Mouse (Mus musculus) effector memory CD4-positive, alpha-beta T cell, adult 7 months (primary cell): ENCODE results near the gene Fcgr4. TPM values are rescaled to one million over a fixed set of nuclear protein-coding genes. Genes with fewer than 3 reads are reported as not detected.

Experiments
- polyA plus RNA-seq: library from polyadenylated mRNA; unstranded; fragments of 100-300 nt; shearing (Covaris generic); gene quantifications from one replicate; pipeline ENCODE4 v1.2.1, GENCODE M21; 2017

The Fcgr4 gene
- polyA plus RNA-seq: 0.71 TPM

GRCm38 (mm10) chr1:171018737-171019136 lies at the start of gene Fcgr4:
TSS of gene Fcgr4 (plus strand) at chr1:171018920.

GRCm38 (mm10) chr1:170976447-170976846 lies 42.3 kb upstream of the Fcgr4 start, which contains the start of gene Fcgr2b:
TSS of gene Fcgr2b (minus strand) at chr1:170976547.

GRCm38 (mm10) chr1:171064491-171065242 lies 45.9 kb downstream of the Fcgr4 start, which contains the start of gene Fcgr3:
TSS of gene Fcgr3 (minus strand) at chr1:171064935.

Other genes with a start within 250 kb of the Fcgr4 start
- 26.7 TPM for gene Atf6, start 151.1 kb upstream of the Fcgr4 start, polyA plus RNA-seq
- 0.71 TPM for gene Gm26620, start 133.9 kb upstream of the Fcgr4 start, polyA plus RNA-seq
- gene Dusp12, start 133.4 kb upstream of the Fcgr4 start, polyA plus RNA-seq: 39.6 TPM
- not detected for gene Fcrlb, start 106.0 kb upstream of the Fcgr4 start, polyA plus RNA-seq
- gene Fcrla, start 91.3 kb upstream of the Fcgr4 start, polyA plus RNA-seq: not detected
- 47.8 TPM for gene Fcgr2b, start 42.4 kb upstream of the Fcgr4 start, polyA plus RNA-seq
- 1.1 TPM for gene Fcgr3, start 46.0 kb downstream of the Fcgr4 start, polyA plus RNA-seq
- gene Cfap126, start 95.0 kb downstream of the Fcgr4 start, polyA plus RNA-seq: 2.8 TPM
- gene Sdhc, start 131.7 kb downstream of the Fcgr4 start, polyA plus RNA-seq: 112 TPM
- not detected for gene Mpz, start 131.8 kb downstream of the Fcgr4 start, polyA plus RNA-seq
- not detected for gene Pcp4l1, start 177.3 kb downstream of the Fcgr4 start, polyA plus RNA-seq
- gene Nr1i3, start 195.1 kb downstream of the Fcgr4 start, polyA plus RNA-seq: 0.15 TPM
- 26.0 TPM for gene Tomm40l, start 203.6 kb downstream of the Fcgr4 start, polyA plus RNA-seq
- gene Apoa2, start 206.1 kb downstream of the Fcgr4 start, polyA plus RNA-seq: not detected
- not detected for gene Fcer1g, start 215.4 kb downstream of the Fcgr4 start, polyA plus RNA-seq
- 0.69 TPM for gene Adamts4, start 231.5 kb downstream of the Fcgr4 start, polyA plus RNA-seq
- gene Ndufs2, start 232.5 kb downstream of the Fcgr4 start, polyA plus RNA-seq: 99.2 TPM